Mouse (Mus musculus) ES-E14 (cell line): Measurements from ENCODE around the gene Grin3a.
"Not testable (repeated sequence)": the region's sequence is repeated elsewhere in the genome, so short reads cannot be mapped to it uniquely, and the experiment has no call there.

Experiments
- CHD2 ChIP-seq: IDR thresholded peaks from 2 replicates; pipeline ENCODE4 v1.6.1; 2014; ENCODE audit warnings: mild to moderate bottlenecking, low read depth, low read length, inconsistent platforms
- HCFC1 ChIP-seq: IDR thresholded peaks from 2 replicates; pipeline ENCODE4 v1.6.1; 2012; ENCODE audit warnings: low read length, inconsistent platforms, borderline replicate concordance; ENCODE audit not compliant: insufficient read depth
- MAFK ChIP-seq: IDR thresholded peaks from 2 replicates; pipeline ENCODE4 v1.6.1; 2014; ENCODE audit warnings: mild to moderate bottlenecking, low read depth, low read length, inconsistent platforms; ENCODE audit not compliant: insufficient read depth
- ZC3H11A ChIP-seq: IDR thresholded peaks from 2 replicates; pipeline ENCODE4 v1.6.1; 2012; ENCODE audit warnings: low read depth, mild to moderate bottlenecking, inconsistent platforms, low read length, borderline replicate concordance
- ZNF384 ChIP-seq: IDR thresholded peaks from 2 replicates; pipeline ENCODE4 v1.6.1; 2012; ENCODE audit warnings: low read depth, low read length, inconsistent platforms

DNA sequence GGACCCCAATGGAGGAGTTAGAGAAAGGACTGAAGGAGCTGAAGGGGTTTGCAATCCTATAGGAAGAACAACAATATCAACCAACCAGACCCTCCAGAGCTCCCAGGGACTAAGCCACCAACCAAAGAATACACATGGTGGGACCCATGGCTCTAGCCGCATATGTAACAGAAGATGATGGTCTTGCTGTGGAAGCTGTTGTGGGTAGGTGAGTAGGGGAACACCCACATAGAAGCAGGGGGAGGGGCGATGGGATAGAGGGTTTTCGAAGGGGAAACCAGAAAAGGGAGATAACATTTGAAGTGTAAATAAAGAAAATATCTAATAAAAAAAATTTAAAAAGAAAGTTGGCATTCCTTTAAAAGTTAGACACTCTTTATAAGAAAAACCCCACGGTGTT, 220.6 kb downstream of the Grin3a start:
- TF ChIP-seq ZNF384, CHD2, ZC3H11A, HCFC1, MAFK: not testable (repeated sequence)
